Mouse (Mus musculus) macrophage (primary cell): ENCODE measurements around the gene Zfp248. TPM values are rescaled to one million over a fixed set of nuclear protein-coding genes. Genes with fewer than 3 reads are reported as not detected.

Experiments
- H3K27ac ChIP-seq: fragments of 350-480 bp; formaldehyde crosslinking; 2 replicates; pipeline ENCODE4 v1.9.0; 2021
- H3K36me3 ChIP-seq: fragments of 350-480 bp; formaldehyde crosslinking; 2 replicates; pipeline ENCODE4 v1.9.0; 2021; ENCODE audit errors: inconsistent target
- H3K4me3 ChIP-seq: fragments of 350-480 bp; formaldehyde crosslinking; 2 replicates; pipeline ENCODE4 v1.9.0; 2021; ENCODE audit errors: inconsistent target
- H3K79me2 ChIP-seq: fragments of 350-480 bp; formaldehyde crosslinking; 2 replicates; pipeline ENCODE4 v1.9.0; 2021; ENCODE audit errors: inconsistent target
- WGBS: methylation state at CpG from one replicate; pipeline ENCODE4 v1.1.7; 2026; ENCODE audit warnings: inconsistent platforms; ENCODE audit not compliant: missing documents; 5-methylcytosine and 5-hydroxymethylcytosine counted together
- polyA plus RNA-seq: library from polyadenylated mRNA; stranded (reverse); fragments of 250-400 nt; gene quantifications from 3 replicates; pipeline ENCODE4 v1.2.4, GENCODE M21; 2018; ENCODE audit warnings: inconsistent platforms

Gene Zfp248
- polyA plus RNA-seq, 1 experiment from 2014 or later, result 0.90 TPM

GRCm38 (mm10) chr6:118406421-118406820 lies 48.9 kb downstream of the Zfp248 start:
- Histone ChIP-seq H3K27ac (no peak overlapping the region), H3K4me3 (no peak overlapping the region), H3K79me2 (no peaks in the 10 kb centered on the region), H3K36me3 (peaks cover 73% of the 10 kb centered on the region)
- WGBS, result 90% methylated on average over 4 of the region's 4 CpGs

- H3K79me2 ChIP-seq, result no peaks in the 10 kb centered on the region
- no peak overlapping the region for H3K4me3 ChIP-seq
- peaks cover 78% of the 10 kb centered on the region for H3K36me3 ChIP-seq
- no peak overlapping the region for H3K27ac ChIP-seq
Measured at GRCm38 (mm10) chr6:118390746-118391145, 64.6 kb downstream of the Zfp248 start.

DNA sequence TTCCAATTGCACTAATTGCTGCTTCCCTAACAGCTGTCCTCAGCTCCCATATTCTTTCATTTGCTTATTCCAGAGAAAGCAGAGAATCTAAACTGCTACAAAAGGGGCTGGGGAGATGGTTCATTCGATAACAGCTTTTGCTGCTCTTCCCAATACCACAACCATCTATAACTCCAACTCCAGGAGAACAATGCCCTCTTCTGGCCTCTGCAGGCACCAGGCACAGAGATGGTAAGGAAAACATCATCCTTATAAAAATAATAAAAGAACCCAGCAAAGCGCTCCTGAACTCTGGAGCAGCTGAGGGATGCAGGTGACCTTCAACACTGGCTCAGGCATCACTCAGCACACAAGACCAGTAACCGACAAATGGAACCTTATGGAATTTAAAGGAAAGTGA lies 69.4 kb downstream of the Zfp248 start:
- Histone ChIP-seq H3K36me3 (peaks cover 54% of the 10 kb centered on the region; the same call in 1 of the 2 replicates), H3K4me3 (no peak overlapping the region), H3K27ac (no peak overlapping the region), H3K79me2 (no peaks in the 10 kb centered on the region)
- 94% methylated on average over 3 of the region's 3 CpGs for WGBS

DNA sequence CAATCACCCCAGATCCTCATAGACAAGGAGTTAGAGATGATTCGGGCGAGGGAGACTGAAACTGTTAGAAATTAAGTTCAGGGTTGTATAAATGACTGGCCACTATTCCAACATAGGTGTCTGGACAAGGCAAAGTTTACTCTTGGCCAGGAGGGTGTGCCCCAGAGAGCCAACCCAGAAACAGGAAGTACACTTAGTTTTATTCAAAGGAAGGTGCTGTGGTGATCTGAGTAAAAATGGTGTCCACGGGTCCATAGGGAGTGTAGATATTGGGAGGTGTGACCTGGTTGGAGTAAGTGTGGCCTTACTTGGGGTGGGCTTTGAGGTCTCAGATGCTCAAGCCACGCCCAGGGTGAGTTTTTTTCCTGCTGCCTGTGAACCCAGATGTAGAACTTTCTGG lies 74.1 kb downstream of the Zfp248 start:
- no peaks in the 10 kb centered on the region for H3K79me2 ChIP-seq
- peaks cover 27% of the 10 kb centered on the region; the same call in 1 of the 2 replicates for H3K36me3 ChIP-seq
- 77% methylated on average over 4 of the region's 4 CpGs for WGBS
- no peak overlapping the region for H3K27ac ChIP-seq
- no peak overlapping the region for H3K4me3 ChIP-seq

GRCm38 (mm10) chr6:118380630-118381029 lies 74.7 kb downstream of the Zfp248 start:
- 36% methylated on average over 3 of the region's 3 CpGs for WGBS
- H3K27ac ChIP-seq, result no peak overlapping the region

GRCm38 (mm10) chr6:118379451-118380167 lies 75.7 kb downstream of the Zfp248 start:
- WGBS, result 46% methylated on average over 20 of the region's 20 CpGs
- no peaks in the 10 kb centered on the region for H3K79me2 ChIP-seq
- peaks cover 17% of the 10 kb centered on the region; the same call in 1 of the 2 replicates for H3K36me3 ChIP-seq
- no peak overlapping the region for H3K4me3 ChIP-seq
- H3K27ac ChIP-seq, result no peak overlapping the region

More at GRCm38 (mm10) chr6:118380630-118381029, 74.7 kb downstream of the Zfp248 start:
- no peak overlapping the region for H3K4me3 ChIP-seq
- peaks cover 21% of the 10 kb centered on the region; the same call in 1 of the 2 replicates for H3K36me3 ChIP-seq
- no peaks in the 10 kb centered on the region for H3K79me2 ChIP-seq

- Histone ChIP-seq H3K36me3 (no peaks in the 10 kb centered on the region), H3K27ac (no peak overlapping the region), H3K4me3 (no peak overlapping the region), H3K79me2 (no peaks in the 10 kb centered on the region)
- WGBS, result 89% methylated on average over 7 of the region's 10 CpGs
Measured at GRCm38 (mm10) chr6:118377611-118378010, 77.7 kb downstream of the Zfp248 start.

Other genes starting within 250 kb of the Zfp248 start
- gene Bms1, start 36.1 kb downstream of the Zfp248 start, polyA plus RNA-seq, result 15.9 to 33.1 TPM (median 27.8 TPM) in 3 replicates
- 0.18 to 0.49 TPM (median 0.44 TPM) in 3 replicates for gene Zfp9, start 23.8 kb upstream of the Zfp248 start, polyA plus RNA-seq
- 2.6 to 4.8 TPM (median 3.3 TPM) in 3 replicates for gene Ankrd26, start 106.7 kb upstream of the Zfp248 start, polyA plus RNA-seq